Mouse (Mus musculus) bone marrow, adult 2 months (tissue): Measurements from ENCODE around the gene Zfp663.

Source experiments
- CTCF ChIP-seq: fragments of 200-500 bp; IDR thresholded peaks from 2 replicates; pipeline ENCODE4 v1.5.1; 2011; ENCODE audit warnings: low read length, control low read depth; ENCODE audit not compliant: control insufficient read depth, insufficient read depth
- POLR2A ChIP-seq: fragments of 200-500 bp; IDR thresholded peaks from 2 replicates; pipeline ENCODE4 v1.6.1; 2011; ENCODE audit warnings: low read depth, mild to moderate bottlenecking, control low read depth, low read length, borderline replicate concordance; ENCODE audit not compliant: control insufficient read depth

- TF ChIP-seq CTCF (no peak), POLR2A (no peak)
These were observed 2.5 kb upstream of the Zfp663 start for GRCm38 (mm10) chr2:165371066-165371465.
